Comparison of ENCODE assay signal across 12 mouse cellular contexts in the genomic region with DNA sequence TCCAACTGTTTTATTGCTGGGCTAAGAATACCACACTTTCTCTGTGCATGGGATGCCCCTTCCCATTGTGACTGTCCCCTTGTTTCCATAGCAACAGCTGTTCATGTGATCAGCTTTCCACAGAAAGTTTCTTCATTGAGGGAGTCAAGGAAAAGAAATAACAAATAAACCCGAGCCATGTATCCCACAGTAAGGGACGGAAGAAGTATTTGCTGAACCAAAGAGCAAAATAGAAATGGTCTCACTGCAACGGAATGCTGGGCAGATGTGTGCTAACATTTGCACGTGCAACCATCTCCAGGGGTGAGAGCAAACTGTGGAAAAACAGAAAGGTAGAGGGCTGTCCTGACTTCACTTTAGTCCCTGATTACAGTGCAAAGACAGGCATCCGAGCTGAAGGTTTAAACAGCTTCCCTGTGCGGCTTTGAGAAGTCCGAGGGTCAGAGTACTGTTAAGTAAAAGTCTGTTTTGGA. TPM values are rescaled to one million over a fixed set of nuclear protein-coding genes. Genes with fewer than 3 reads are reported as not detected.
A peak's percentile ranks its signal among the peaks of the same experiment; 100 is the strongest.
DNase-seq lines count a peak whose midpoint lies in the region; ATAC-seq and TF ChIP-seq lines count a peak whose summit lies in the region.
"Had no signal": no experiment of that assay in that cellular context is flagged by ENCODE, and none has a peak within 500 bp of the region (broad histone marks: within the 10 kb centered on the region; RNA-seq: fewer than 3 reads in every experiment).

No protein-coding gene starts in this region.

- no peak for TF ChIP-seq CTCF in gastrocnemius, adult 2 months (IDR thresholded peaks at IDR 0.05)

- WGBS in forebrain, embryonic 14.5 days, result 35% methylated on average over 7 of the region's 7 CpGs
- 32% methylated on average over 7 of the region's 7 CpGs for WGBS in midbrain, embryonic 10.5 days

- H3K27me3 ChIP-seq in forebrain, embryonic 14.5 days (replicated peaks; ENCODE audit: control insufficient read depth, insufficient read depth, low read length), result no peaks in the 10 kb centered on the region
- no peaks in the 10 kb centered on the region for H3K27me3 ChIP-seq in midbrain, embryonic 10.5 days (ENCODE audit: low read depth, poor library complexity, severe bottlenecking)

- no peak for DNase-seq in gastrocnemius, adult 2 months
- DNase-seq in gastrocnemius, postnatal 36 days, result no peak
- DNase-seq in 3T3-L1 (ENCODE audit: low read depth, low spot score), result peak; percentile 58
- DNase-seq in forebrain, embryonic 14.5 days (ENCODE audit: low spot score), result peak; percentile 64
- DNase-seq in midbrain, embryonic 10.5 days (ENCODE audit: low spot score), result peak; percentile 25
- DNase-seq in left cerebral cortex, postnatal 14 days (ENCODE audit: low spot score in 2 of 2), result no peak
- DNase-seq in layer of hippocampus, adult 8-10 months (ENCODE audit: low spot score in 2 of 2), result no peak
- DNase-seq in gastrocnemius, postnatal 14 days, result no peak
- DNase-seq: adrenal gland, adult 2 months; B cell, adult 2 months; gastrocnemius, postnatal 10 days had no signal

- no peaks in the 10 kb centered on the region for H3K9me3 ChIP-seq in forebrain, embryonic 14.5 days (replicated peaks; ENCODE audit: control insufficient read depth, low read length)
- H3K9me3 ChIP-seq in midbrain, embryonic 10.5 days (replicated peaks), result no peaks in the 10 kb centered on the region

- H3K36me3 ChIP-seq in forebrain, embryonic 14.5 days (ENCODE audit: control insufficient read depth, insufficient read depth, low read length), result no peaks in the 10 kb centered on the region
- no peaks in the 10 kb centered on the region for H3K36me3 ChIP-seq in midbrain, embryonic 10.5 days

- intact Hi-C loops in gastrocnemius, adult 2 months (cut with DNase I), result no loop called here
- intact Hi-C loops in gastrocnemius, postnatal 36 days (cut with DNase I), result no loop called here
- intact Hi-C loops in left cerebral cortex, postnatal 14 days (cut with DNase I), result no loop called here
- intact Hi-C loops in gastrocnemius, postnatal 14 days (cut with DNase I; ENCODE audit: low total_unique reads), result no loop called here

- peak; percentile 40; the same call in 1 of the 2 replicates for ATAC-seq in forebrain, embryonic 14.5 days

- peak overlapping the region; percentile 63 for H3K27ac ChIP-seq in gastrocnemius, adult 2 months
- H3K27ac ChIP-seq in forebrain, embryonic 14.5 days (ENCODE audit: low read depth, low read length), result no peak overlapping the region
- peak overlapping the region; percentile 79 for H3K27ac ChIP-seq in midbrain, embryonic 10.5 days (replicated peaks)

- no peak overlapping the region for H3K9ac ChIP-seq in forebrain, embryonic 14.5 days (ENCODE audit: low read length)

- H3K4me3 ChIP-seq in gastrocnemius, adult 2 months, result no peak overlapping the region
- no peak overlapping the region for H3K4me3 ChIP-seq in forebrain, embryonic 14.5 days (ENCODE audit: low read depth, low read length)
- peak overlapping the region; percentile 5; the same call in 1 of the 2 replicates for H3K4me3 ChIP-seq in midbrain, embryonic 10.5 days

- H3K4me2 ChIP-seq in forebrain, embryonic 14.5 days (ENCODE audit: low read length), result no peak overlapping the region

- H3K4me1 ChIP-seq in forebrain, embryonic 14.5 days (ENCODE audit: control insufficient read depth, insufficient read depth, low read length), result peaks cover 6% of the 10 kb centered on the region
- peaks cover 24% of the 10 kb centered on the region for H3K4me1 ChIP-seq in midbrain, embryonic 10.5 days

RNA-seq across cellular contexts. Expression of a gene that starts 8.1 kb away (rescaled TPM):
- total RNA-seq in gastrocnemius, adult 2 months (2021), result not detected
- total RNA-seq in gastrocnemius, postnatal 36 days (2021), result not detected
- not detected in 2 replicates for polyA plus RNA-seq in forebrain, embryonic 14.5 days (2014; fragmentation: Nextera tagmentation; extraction: Ambion mirVana)
- not detected in 2 replicates for polyA plus RNA-seq in midbrain, embryonic 10.5 days (2016; fragmentation: Nextera tagmentation; extraction: Ambion mirVana)
- not detected for total RNA-seq in left cerebral cortex, postnatal 14 days (2021)
- total RNA-seq in layer of hippocampus, adult 8-10 months (2022), result not detected
- total RNA-seq in gastrocnemius, postnatal 14 days (2021), result not detected
- total RNA-seq: adrenal gland, adult 2 months; gastrocnemius, postnatal 10 days had no signal
- polyA plus RNA-seq: adrenal gland, adult 2 months; spleen, adult 2 months had no signal

Comparison
In these comparisons a context has a peak if more than half of its experiments do, and no peak if none do; other contexts are left out.
1. DNase-seq: peak in 3T3-L1 (single experiment), forebrain, embryonic 14.5 days (single experiment) and midbrain, embryonic 10.5 days (single experiment); none in gastrocnemius, adult 2 months (single experiment), gastrocnemius, postnatal 36 days (0 of 2), left cerebral cortex, postnatal 14 days (0 of 2), layer of hippocampus, adult 8-10 months (0 of 2) and gastrocnemius, postnatal 14 days (single experiment).